Mouse (Mus musculus) kidney, adult 2 months (tissue): ENCODE data around the gene Plekhn1.

Source experiments
- CTCF ChIP-seq: fragments of 200-500 bp; conservative IDR thresholded peaks from 2 replicates; pipeline ENCODE4 v1.5.1; 2011; ENCODE audit warnings: low read depth, mild to moderate bottlenecking, control low read depth, low read length, moderate library complexity, mixed read lengths; ENCODE audit not compliant: insufficient read depth, insufficient read length
- POLR2A ChIP-seq: fragments of 200-500 bp; IDR thresholded peaks from one replicate; pipeline ENCODE4 v1.6.1; 2011; ENCODE audit warnings: low read depth, low read length, control low read depth

DNA sequence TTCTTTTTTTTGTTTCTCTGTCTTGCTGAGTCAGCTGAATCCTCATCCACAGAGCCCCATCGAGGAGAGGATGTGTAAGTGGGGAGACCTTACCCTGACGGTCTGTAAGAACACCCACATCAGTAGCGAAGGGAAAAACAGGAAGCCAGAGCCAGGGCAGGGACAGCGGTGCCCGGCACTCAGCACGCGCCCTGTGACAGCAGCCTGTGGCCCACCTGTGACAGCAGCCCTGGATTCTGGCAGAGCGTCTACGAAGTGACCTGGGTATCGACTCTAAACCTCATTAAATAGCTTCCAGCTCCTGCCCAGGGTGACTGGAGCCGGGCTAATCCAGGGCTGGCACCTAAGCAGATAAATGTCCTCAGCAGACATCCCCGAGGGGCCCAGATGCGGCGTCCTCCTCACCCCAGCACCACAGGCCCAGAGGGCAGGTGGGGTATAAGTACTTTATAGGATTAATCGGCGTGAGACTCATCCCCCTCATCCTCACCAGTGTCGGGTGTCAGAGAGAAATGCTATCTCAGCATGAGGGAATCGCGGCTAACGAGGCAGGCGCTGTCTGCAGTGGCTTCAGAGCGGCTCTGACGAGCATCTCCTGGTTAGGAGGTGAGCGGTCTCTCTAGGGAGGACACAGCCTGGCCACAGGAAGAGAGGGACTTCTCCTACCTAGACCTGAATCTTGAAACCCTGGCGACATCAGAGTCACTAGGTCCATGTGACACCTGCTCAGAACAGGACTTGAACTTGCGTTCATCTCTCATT is 20.6 kb upstream of the Plekhn1 start, which contains the start of gene Samd11:
- TF ChIP-seq POLR2A, result no peak
- no peak for TF ChIP-seq CTCF
